Mouse (Mus musculus): ENCODE measurements around the gene B3glct. TPM values are rescaled to one million over a fixed set of nuclear protein-coding genes. Genes with fewer than 3 reads are reported as not detected.

B3glct gene
- polyA plus RNA-seq, 1 experiment from 2014 or later: 16.4 TPM

- 66% methylated on average over 6 of the region's 6 CpGs for WGBS
- Histone ChIP-seq H3K4me1 (peaks cover 9% of the 10 kb centered on the region), H3K4me3 (replicated peaks) (no peak overlapping the region), H3K27ac (no peak overlapping the region), H3K9me3 (no peaks in the 10 kb centered on the region), H3K36me3 (replicated peaks) (no peaks in the 10 kb centered on the region), H3K4me2 (no peak overlapping the region), H3K9ac (no peak overlapping the region), H3K27me3 (no peaks in the 10 kb centered on the region)
- ATAC-seq (ENCODE audit: low FRiP score): no peak
These were observed 29.1 kb upstream of the B3glct start for GRCm38 (mm10) chr5:149648895-149649406.

- no peaks in the 10 kb centered on the region for H3K36me3 ChIP-seq (replicated peaks)
- ATAC-seq (ENCODE audit: low FRiP score): no peak
- no peaks in the 10 kb centered on the region for H3K27me3 ChIP-seq
- peak overlapping the region; percentile 37; the same call in 1 of the 2 replicates for H3K27ac ChIP-seq
- no peaks in the 10 kb centered on the region for H3K9me3 ChIP-seq
- no peak overlapping the region for H3K4me3 ChIP-seq (replicated peaks)
- H3K4me2 ChIP-seq: no peak overlapping the region
- no peak overlapping the region for H3K9ac ChIP-seq
- H3K4me1 ChIP-seq: peaks cover 9% of the 10 kb centered on the region
- WGBS: 77% methylated on average over 14 of the region's 14 CpGs
These were observed 28.4 kb upstream of the B3glct start for GRCm38 (mm10) chr5:149649499-149650178.

- no peak overlapping the region for H3K4me3 ChIP-seq (replicated peaks)
- no peak overlapping the region for H3K9ac ChIP-seq
- H3K36me3 ChIP-seq (replicated peaks): no peaks in the 10 kb centered on the region
- peaks cover 9% of the 10 kb centered on the region for H3K4me1 ChIP-seq
- H3K9me3 ChIP-seq: no peaks in the 10 kb centered on the region
- WGBS: 54% methylated on average over 4 of the region's 4 CpGs
- H3K27ac ChIP-seq: peak overlapping the region; percentile 37
- H3K4me2 ChIP-seq: no peak overlapping the region
- H3K27me3 ChIP-seq: no peaks in the 10 kb centered on the region
- ATAC-seq (ENCODE audit: low FRiP score): no peak
These were observed 27.9 kb upstream of the B3glct start for GRCm38 (mm10) chr5:149650179-149650553.

GRCm38 (mm10) chr5:149655636-149656035 is 22.4 kb upstream of the B3glct start:
- Histone ChIP-seq H3K9me3 (no peaks in the 10 kb centered on the region), H3K4me2 (no peak overlapping the region), H3K27me3 (no peaks in the 10 kb centered on the region), H3K27ac (no peak overlapping the region), H3K9ac (no peak overlapping the region), H3K36me3 (replicated peaks) (no peaks in the 10 kb centered on the region), H3K4me3 (replicated peaks) (no peak overlapping the region), H3K4me1 (no peaks in the 10 kb centered on the region; the same call in none of the 2 replicates)
- 93% methylated on average over 9 of the region's 9 CpGs for WGBS
- no peak for ATAC-seq (ENCODE audit: low FRiP score)

GRCm38 (mm10) chr5:149658022-149658421 is 20.0 kb upstream of the B3glct start:
- H3K27ac ChIP-seq: no peak overlapping the region
- H3K9me3 ChIP-seq: 0 out of 2 replicates have a peak, but pooled peaks cover 6% of the 10 kb centered on the region
- no peak overlapping the region for H3K9ac ChIP-seq
- 66% methylated on average over 3 of the region's 3 CpGs for WGBS
- H3K4me1 ChIP-seq: no peaks in the 10 kb centered on the region; the same call in 1 of the 2 replicates
- no peaks in the 10 kb centered on the region for H3K27me3 ChIP-seq
- ATAC-seq (ENCODE audit: low FRiP score): no peak
- no peak overlapping the region for H3K4me2 ChIP-seq
- no peak overlapping the region for H3K4me3 ChIP-seq (replicated peaks)
- H3K36me3 ChIP-seq (replicated peaks): no peaks in the 10 kb centered on the region

GRCm38 (mm10) chr5:149658741-149659413 is 19.2 kb upstream of the B3glct start:
- no peak for ATAC-seq (ENCODE audit: low FRiP score)
- Histone ChIP-seq H3K4me3 (replicated peaks) (no peak overlapping the region), H3K27ac (no peak overlapping the region), H3K36me3 (replicated peaks) (no peaks in the 10 kb centered on the region), H3K4me1 (no peaks in the 10 kb centered on the region; the same call in 1 of the 2 replicates), H3K27me3 (no peaks in the 10 kb centered on the region), H3K4me2 (no peak overlapping the region), H3K9me3 (0 out of 2 replicates have a peak, but pooled peaks cover 6% of the 10 kb centered on the region), H3K9ac (no peak overlapping the region)
- WGBS: 72% methylated on average over 9 of the region's 9 CpGs

GRCm38 (mm10) chr5:149659414-149659780 is 18.6 kb upstream of the B3glct start:
- no peak overlapping the region for H3K9ac ChIP-seq
- H3K4me3 ChIP-seq (replicated peaks): no peak overlapping the region
- WGBS: 73% methylated on average over 7 of the region's 9 CpGs
- no peaks in the 10 kb centered on the region for H3K36me3 ChIP-seq (replicated peaks)
- no peak for ATAC-seq (ENCODE audit: low FRiP score)
- 0 out of 2 replicates have a peak, but pooled peaks cover 6% of the 10 kb centered on the region for H3K9me3 ChIP-seq
- H3K4me2 ChIP-seq: no peak overlapping the region
- no peak overlapping the region for H3K27ac ChIP-seq
- H3K4me1 ChIP-seq: no peaks in the 10 kb centered on the region; the same call in 1 of the 2 replicates
- no peaks in the 10 kb centered on the region for H3K27me3 ChIP-seq

- Histone ChIP-seq H3K9ac (no peak overlapping the region), H3K4me1 (no peaks in the 10 kb centered on the region; the same call in 1 of the 2 replicates), H3K4me2 (no peak overlapping the region), H3K27me3 (no peaks in the 10 kb centered on the region), H3K36me3 (replicated peaks) (no peaks in the 10 kb centered on the region), H3K9me3 (0 out of 2 replicates have a peak, but pooled peaks cover 6% of the 10 kb centered on the region), H3K27ac (no peak overlapping the region), H3K4me3 (replicated peaks) (no peak overlapping the region)
- WGBS: 91% methylated on average over 6 of the region's 6 CpGs
- no peak for ATAC-seq (ENCODE audit: low FRiP score)
These were observed 16.6 kb upstream of the B3glct start for GRCm38 (mm10) chr5:149661428-149661827.

GRCm38 (mm10) chr5:149662980-149663379 is 15.1 kb upstream of the B3glct start:
- Histone ChIP-seq H3K36me3 (replicated peaks) (no peaks in the 10 kb centered on the region), H3K4me3 (replicated peaks) (no peak overlapping the region)
- 92% methylated on average over 6 of the region's 6 CpGs for WGBS

GRCm38 (mm10) chr5:149663417-149663816 is 14.6 kb upstream of the B3glct start:
- 0 out of 2 replicates have a peak, but pooled peaks cover 6% of the 10 kb centered on the region for H3K9me3 ChIP-seq
- ATAC-seq (ENCODE audit: low FRiP score): no peak
- H3K4me1 ChIP-seq: no peaks in the 10 kb centered on the region; the same call in 1 of the 2 replicates
- H3K27ac ChIP-seq: no peak overlapping the region
- WGBS: 75% methylated on average over 5 of the region's 5 CpGs
- no peaks in the 10 kb centered on the region for H3K27me3 ChIP-seq
- no peak overlapping the region for H3K4me2 ChIP-seq
- H3K9ac ChIP-seq: no peak overlapping the region
- H3K36me3 ChIP-seq (replicated peaks): no peaks in the 10 kb centered on the region
- no peak overlapping the region for H3K4me3 ChIP-seq (replicated peaks)

More at GRCm38 (mm10) chr5:149662980-149663379, 15.1 kb upstream of the B3glct start:
- H3K9ac ChIP-seq: no peak overlapping the region
- no peaks in the 10 kb centered on the region; the same call in 1 of the 2 replicates for H3K4me1 ChIP-seq
- no peak for ATAC-seq (ENCODE audit: low FRiP score)
- no peaks in the 10 kb centered on the region for H3K27me3 ChIP-seq
- 0 out of 2 replicates have a peak, but pooled peaks cover 6% of the 10 kb centered on the region for H3K9me3 ChIP-seq
- H3K4me2 ChIP-seq: no peak overlapping the region
- H3K27ac ChIP-seq: no peak overlapping the region

- peaks cover 9% of the 10 kb centered on the region for H3K4me1 ChIP-seq
- WGBS: 92% methylated on average over 3 of the region's 3 CpGs
- H3K4me2 ChIP-seq: no peak overlapping the region
- H3K9me3 ChIP-seq: no peaks in the 10 kb centered on the region
- H3K27ac ChIP-seq: no peak overlapping the region
- H3K36me3 ChIP-seq (replicated peaks): no peaks in the 10 kb centered on the region
- no peak overlapping the region for H3K4me3 ChIP-seq (replicated peaks)
- ATAC-seq (ENCODE audit: low FRiP score): no peak
- peaks cover 7% of the 10 kb centered on the region; the same call in 1 of the 2 replicates for H3K27me3 ChIP-seq
- no peak overlapping the region for H3K9ac ChIP-seq
These were observed 834 bp upstream of the B3glct start for GRCm38 (mm10) chr5:149677196-149677595.

- Histone ChIP-seq H3K4me1 (peaks cover 9% of the 10 kb centered on the region), H3K27me3 (peaks cover 7% of the 10 kb centered on the region; the same call in 1 of the 2 replicates), H3K4me2 (peak overlapping the region; percentile 94), H3K4me3 (replicated peaks) (peak overlapping the region; percentile 73), H3K27ac (no peak overlapping the region), H3K36me3 (replicated peaks) (no peaks in the 10 kb centered on the region), H3K9me3 (no peaks in the 10 kb centered on the region), H3K9ac (peak overlapping the region; percentile 69)
- under 1% methylated on average over 15 of the region's 15 CpGs for WGBS
- ATAC-seq (ENCODE audit: low FRiP score): peak; percentile 55; the same call in 1 of the 2 replicates
These were observed 939 bp downstream of the B3glct start for GRCm38 (mm10) chr5:149678990-149679348.
